Mouse (Mus musculus) spleen, postnatal 14 days (tissue): Measurements from ENCODE around the gene Mtr.
"Not testable (repeated sequence)": the region's sequence is repeated elsewhere in the genome, so short reads cannot be mapped to it uniquely, and the experiment has no call there.

Experiments
- DNase-seq, 2 experiments: peaks; one replicate each; pipeline ENCODE4 v3.0.0; 2021 to 2022; ENCODE audit warnings: low spot score in 2 of 2

The Mtr gene

DNA sequence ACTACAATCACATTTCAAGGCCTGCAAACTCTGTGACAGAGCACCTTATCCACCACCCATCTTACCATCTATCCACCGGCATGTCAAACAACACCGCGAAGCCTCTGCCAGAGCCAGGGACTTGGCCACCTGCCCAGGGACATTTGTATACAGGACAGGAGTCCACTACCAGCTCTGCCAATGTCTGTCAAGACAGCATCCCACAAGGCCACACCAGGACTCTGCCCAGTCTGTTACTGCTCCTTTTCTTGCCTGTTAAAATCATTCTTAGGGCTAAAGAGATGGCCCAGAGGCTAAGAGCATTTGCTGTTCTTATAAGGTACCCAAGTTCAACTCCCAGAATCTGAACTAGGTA lies 97.8 kb downstream of the Mtr start:
- DNase-seq = no peak

DNA sequence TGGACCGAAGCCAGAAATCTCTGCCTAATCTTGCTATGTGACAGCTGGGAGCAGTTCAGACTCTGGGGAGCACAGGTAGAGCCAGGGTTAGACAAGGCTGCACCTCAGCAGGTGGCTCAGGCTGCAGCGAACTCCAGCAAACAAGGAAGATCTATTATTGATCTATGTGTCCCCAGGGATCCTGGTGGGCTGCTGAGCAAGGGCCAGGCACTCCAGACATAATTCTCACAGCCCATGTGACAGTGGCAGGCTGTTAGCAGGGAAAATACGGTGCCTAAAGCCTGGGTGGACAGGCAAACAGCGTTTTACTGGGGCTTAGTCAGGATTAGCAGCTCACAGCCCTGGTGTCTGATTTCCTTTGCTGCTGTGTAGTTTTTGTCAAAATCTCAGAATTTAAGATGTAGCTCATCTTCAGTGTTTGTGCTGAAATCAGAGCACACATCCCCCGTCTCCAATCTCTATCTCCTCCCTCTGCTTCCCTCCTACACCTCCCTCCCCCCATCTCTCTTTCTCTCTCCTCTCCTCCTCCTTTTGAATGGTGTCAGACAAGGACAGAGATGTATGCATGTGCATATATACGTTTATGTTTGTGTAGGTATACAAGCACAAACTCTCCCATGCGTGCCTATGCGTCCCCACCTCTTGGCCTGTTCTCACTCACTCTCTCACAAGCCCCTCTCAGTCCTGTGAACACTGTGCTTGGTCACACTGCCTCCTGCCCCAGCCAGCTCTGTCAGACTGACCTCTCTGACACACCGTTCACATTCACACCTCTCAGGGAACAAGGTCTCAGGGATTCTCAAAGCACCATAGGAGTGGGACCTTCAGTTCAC lies 98.4 kb downstream of the Mtr start:
- no peak for DNase-seq

DNA sequence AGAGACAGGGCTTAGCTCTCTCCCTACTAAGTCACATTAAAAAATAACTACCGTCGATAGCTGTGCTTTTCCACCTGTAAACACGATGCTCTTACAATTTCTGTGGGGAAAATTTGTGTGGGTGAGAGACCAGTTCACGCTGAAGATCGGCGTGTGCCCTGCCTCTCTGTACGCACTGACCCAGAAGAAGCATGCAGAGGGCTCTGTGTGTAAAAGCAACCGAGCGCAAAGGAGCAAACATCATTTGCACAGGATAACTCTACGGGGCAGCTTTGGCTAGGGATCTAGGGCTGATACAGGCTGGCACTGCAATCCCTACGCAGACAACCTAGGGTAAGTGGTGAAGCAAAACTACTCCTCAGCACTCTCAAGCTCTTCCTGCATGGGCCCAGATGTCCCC lies 104.0 kb downstream of the Mtr start:
- DNase-seq = no peak

DNA sequence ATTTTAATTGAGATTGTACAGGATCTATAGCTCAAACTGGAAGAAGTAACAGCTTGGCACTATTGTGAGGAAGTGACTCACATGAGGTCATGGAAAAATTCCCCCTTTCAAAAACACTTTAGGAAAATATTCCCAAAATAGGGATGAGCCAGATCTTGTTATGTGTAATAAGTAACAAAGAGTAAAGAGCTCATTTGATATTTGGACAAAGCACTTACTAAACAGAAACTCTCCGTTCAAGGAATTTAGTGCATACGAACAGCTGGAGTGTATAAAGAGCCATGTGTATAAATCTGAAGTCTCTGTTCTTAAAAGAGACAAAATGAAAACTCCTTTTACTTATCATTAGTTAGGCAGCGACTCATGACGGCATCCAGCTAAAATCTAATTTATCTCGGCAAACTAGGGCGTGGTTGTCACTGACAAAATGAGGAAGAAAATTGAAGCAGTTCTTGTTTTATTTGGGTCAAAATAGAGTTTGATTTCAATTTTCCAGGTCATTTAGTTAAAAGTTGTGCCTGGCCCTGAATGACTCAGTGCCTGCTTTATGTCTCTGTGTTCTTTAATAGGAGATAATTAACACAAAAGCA lies 110.9 kb downstream of the Mtr start:
- DNase-seq = no peak

DNA sequence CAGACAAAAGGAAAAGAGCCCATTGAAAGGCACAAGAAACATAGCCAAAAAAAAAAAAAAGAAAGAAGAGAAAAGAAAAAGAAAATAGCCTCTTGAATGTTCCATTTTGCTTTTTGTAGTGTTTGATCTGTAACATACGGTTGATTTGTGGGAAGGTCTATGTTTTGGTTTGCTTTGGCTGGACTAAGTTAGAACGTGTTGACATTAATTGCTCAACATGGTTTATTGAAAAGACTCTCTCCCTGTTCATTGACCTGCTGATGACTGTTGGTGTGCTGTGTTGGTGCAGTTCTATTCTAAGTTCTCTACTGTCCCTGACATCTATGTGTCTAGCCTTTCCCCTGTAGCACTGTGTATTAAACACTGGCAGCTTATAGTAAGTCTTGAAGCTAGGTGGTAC lies 111.5 kb downstream of the Mtr start:
- no peak for DNase-seq

DNA sequence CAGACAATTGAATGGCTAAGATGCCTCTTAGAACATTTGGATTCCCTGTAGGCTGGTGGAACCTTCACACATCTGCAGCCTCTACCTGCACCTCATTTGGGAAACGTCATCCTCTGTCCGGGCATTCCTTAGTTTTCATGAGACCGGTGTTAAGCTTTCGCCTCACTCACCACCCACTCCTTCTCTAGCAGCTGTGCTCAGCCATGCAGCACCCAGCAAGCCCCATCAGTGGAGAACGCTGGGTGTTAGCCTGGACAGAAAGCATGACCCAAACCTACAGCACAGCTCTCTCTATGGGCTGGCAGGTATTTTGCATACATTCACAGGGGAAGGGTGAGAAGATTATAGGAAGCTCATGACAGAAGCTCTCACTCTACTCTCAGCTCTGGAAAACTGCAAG lies 114.6 kb downstream of the Mtr start:
- DNase-seq = no peak

DNA sequence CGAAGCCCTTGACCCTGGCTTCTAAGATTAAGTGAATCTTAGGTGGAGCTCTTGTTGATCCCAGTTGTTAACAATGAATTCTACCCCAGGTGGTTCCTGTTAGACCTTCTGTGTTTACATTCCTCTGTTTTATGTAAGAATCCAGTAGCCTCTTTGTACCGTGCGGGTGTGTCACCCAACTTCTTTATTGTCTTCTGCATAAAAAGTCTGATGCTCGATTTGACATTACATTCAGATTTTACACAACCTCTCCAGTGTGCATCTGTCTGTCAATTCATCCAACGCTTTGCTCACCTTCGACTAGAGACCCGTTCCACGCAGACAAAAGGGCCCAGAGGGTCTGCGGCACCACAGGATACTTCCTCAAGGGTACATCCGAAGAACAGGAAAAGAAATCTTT lies 121.5 kb downstream of the Mtr start:
- DNase-seq = not testable (repeated sequence)

DNA sequence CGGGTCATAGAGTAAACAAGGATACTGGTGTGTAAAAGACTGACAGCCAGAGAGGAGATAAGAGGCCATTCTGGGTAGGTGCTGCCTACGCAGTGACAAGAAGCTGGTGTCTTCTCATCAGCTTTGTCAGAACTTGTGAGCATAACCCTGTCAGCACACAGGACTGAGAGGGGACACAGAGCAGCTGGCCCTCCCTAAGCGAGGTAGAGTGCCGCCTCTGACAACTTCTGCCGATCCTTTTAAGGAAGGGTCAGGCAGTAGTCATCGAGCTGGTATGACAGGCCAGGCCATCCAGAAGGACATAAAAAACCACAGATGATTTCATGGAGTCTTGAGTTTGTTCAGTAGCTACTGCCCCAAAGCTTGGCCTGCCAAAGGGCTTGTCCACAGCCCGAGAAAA lies 124.4 kb downstream of the Mtr start:
- no peak for DNase-seq
